Mouse (Mus musculus) CH12F3 (cell line): Measurements from ENCODE around the gene Rabep2.
"Not testable (repeated sequence)": the region's sequence is repeated elsewhere in the genome, so short reads cannot be mapped to it uniquely, and the experiment has no call there.

ENCODE experiments used
- in situ Hi-C: fragments of 300-500 bp; cut with MboI; formaldehyde crosslinking; loops from 2 replicates; pipeline ENCODE4 v1.14.3; 2020; ENCODE audit warnings: low sequenced_read_pairs

Rabep2 gene

GRCm38 (mm10) chr7:126487617-126488385, 59.2 kb downstream of the Rabep2 start:
- in situ Hi-C loops: not testable (repeated sequence)

GRCm38 (mm10) chr7:126491005-126491404, 62.4 kb downstream of the Rabep2 start:
- in situ Hi-C loops: no loop called here

GRCm38 (mm10) chr7:126491973-126492372, 63.4 kb downstream of the Rabep2 start:
- in situ Hi-C loops: no loop called here

GRCm38 (mm10) chr7:126494120-126494519, 65.6 kb downstream of the Rabep2 start:
- in situ Hi-C loops: no loop called here

GRCm38 (mm10) chr7:126496475-126496874, 67.9 kb downstream of the Rabep2 start:
- in situ Hi-C loops: no loop called here

GRCm38 (mm10) chr7:126497966-126498365, 69.4 kb downstream of the Rabep2 start:
- in situ Hi-C loops: no loop called here
